Mouse (Mus musculus): ENCODE results near the gene Slc25a42. TPM values are rescaled to one million over a fixed set of nuclear protein-coding genes. Genes with fewer than 3 reads are reported as not detected.

Slc25a42 gene
- polyA plus RNA-seq, 1 experiment from 2014 or later: 8.0 TPM

DNA sequence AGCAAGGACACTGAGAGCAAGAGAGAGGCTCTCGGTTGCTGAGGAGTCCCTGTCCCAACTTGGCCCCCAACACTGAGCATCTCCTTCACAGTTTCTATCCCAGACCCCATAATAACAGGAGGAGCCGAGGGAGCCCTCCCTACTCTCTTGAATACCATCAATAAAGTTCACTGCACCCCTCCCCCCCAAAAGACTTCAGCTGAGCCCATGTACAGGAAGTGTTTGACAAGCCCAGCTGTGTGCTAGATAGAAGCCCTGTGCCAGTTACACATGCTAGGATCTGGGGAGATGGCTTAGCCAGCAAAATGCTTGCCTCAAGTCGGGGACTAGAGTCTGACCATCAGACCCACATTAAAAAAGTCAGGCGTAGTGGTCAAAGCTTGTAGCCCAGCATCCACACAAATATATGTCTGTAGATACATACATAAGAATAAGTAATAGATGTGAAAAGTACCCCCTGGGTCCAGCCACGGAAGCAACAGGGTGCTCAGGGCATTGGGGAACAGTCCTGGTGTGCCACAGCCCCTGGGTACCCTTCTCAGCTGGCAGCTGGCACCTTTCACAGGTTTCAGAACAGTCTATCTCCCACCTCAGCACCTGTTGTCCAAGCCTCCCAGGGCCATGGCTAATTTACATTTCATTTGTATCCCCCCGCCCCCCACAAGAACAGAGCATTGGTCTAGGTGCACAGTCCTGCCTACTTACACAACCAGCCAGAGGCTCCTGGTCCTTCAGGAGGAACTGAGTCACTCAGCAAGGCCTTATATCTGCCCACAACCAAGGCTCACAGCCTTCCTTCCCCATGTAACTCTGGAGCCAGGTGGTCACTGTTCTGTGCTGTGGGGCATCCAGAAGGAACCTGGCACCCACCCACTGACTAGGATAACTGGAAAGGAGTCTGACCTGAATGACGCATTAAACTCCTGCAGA is 64.2 kb downstream of the Slc25a42 start:
- H3K27ac ChIP-seq (replicated peaks): no peak overlapping the region
- ATAC-seq (ENCODE audit: extremely low read depth, insufficient number of reproducible peaks, low FRiP score, low TSS enrichment): no peak
- no peaks in the 10 kb centered on the region for H3K9me3 ChIP-seq
- H3K9ac ChIP-seq: no peak overlapping the region
- H3K27me3 ChIP-seq (replicated peaks): peaks cover 27% of the 10 kb centered on the region
- 87% methylated on average over 7 of the region's 7 CpGs for WGBS
- H3K4me2 ChIP-seq: no peak overlapping the region
- H3K36me3 ChIP-seq: peaks cover 42% of the 10 kb centered on the region
- H3K4me1 ChIP-seq: peaks cover 9% of the 10 kb centered on the region; the same call in 1 of the 2 replicates
- H3K4me3 ChIP-seq: no peak overlapping the region

DNA sequence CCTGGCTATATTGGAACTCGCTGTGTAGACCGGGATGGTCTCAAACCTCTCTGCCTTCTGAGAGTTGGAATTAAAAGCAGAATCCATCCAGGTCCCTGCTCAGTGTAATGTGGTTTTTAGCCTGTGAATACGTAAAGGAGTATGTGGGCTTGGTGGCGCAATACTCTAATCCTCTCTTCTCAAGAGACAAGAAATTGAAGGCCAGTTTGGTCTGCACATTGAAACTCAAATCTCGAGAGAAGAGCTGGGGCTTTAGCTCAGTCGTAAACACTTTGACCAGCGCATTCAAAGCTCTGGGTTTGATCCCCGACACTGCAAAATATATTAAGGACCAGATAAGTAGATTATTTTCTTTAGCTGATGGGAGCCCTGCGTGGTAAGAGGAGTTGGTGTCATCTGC is 72.1 kb downstream of the Slc25a42 start:
- no peak for ATAC-seq (ENCODE audit: extremely low read depth, insufficient number of reproducible peaks, low FRiP score, low TSS enrichment)
- H3K9ac ChIP-seq: peak overlapping the region; percentile 87
- H3K4me1 ChIP-seq: peaks cover 25% of the 10 kb centered on the region
- no peaks in the 10 kb centered on the region for H3K9me3 ChIP-seq
- peak overlapping the region; percentile 86 for H3K4me3 ChIP-seq
- peak overlapping the region; percentile 84 for H3K27ac ChIP-seq (replicated peaks)
- peaks cover 61% of the 10 kb centered on the region for H3K36me3 ChIP-seq
- H3K4me2 ChIP-seq: peak overlapping the region; percentile 88
- H3K27me3 ChIP-seq (replicated peaks): no peaks in the 10 kb centered on the region
- 8% methylated on average over 9 of the region's 9 CpGs for WGBS

DNA sequence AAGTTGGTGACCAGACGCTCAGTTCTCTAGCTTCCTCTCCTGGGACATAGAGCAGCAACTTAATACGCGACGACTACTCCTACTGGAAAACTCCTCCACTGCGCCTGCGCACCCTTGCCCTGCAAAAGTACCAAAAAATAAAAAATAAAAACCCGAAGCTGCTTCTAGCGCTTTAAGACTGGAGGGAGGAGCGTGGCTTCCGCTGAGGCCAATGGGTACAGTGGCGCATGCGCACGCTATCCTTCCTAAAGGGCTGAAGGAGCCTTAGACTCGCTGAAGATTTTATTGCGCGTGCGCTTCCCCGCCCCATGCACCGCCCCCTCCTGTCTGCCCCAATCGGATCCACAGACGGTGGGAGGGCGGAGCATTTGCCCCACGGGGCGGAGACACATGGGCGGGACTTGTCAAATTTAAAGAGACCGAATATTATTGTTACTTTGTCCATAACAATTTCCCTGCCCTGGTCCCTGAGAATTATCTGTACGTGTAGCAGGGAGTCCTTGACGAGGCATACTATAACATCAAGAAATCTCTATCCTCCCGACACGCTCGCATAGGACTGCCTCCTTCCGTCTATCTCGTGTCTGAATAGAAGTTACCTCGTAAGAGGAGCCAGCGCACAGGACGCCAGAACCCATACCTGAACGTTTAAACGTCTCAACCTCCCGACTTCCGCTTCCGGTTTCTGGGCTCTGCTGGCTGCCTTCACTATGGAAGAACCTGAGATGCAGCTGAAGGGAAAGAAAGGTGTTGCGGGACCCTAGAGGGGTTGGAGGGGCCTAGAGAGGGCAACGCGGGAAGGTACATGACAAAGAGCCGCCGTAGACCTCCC is 72.9 kb downstream of the Slc25a42 start, which contains the start of the genes Rfxank, Borcs8 and Mef2b:
TSS of gene Rfxank (minus strand) at position 129 of the 832 bp plus-strand sequence.
TSS of gene Borcs8 (plus strand) at position 474 of the 832 bp plus-strand sequence.
TSS of gene Mef2b (plus strand) at position 686 of the 832 bp plus-strand sequence.
- Histone ChIP-seq H3K27me3 (replicated peaks) (no peaks in the 10 kb centered on the region), H3K4me1 (peaks cover 32% of the 10 kb centered on the region), H3K36me3 (peaks cover 61% of the 10 kb centered on the region), H3K4me2 (peak within 1 kb of the TSS; percentile 88), H3K9me3 (no peaks in the 10 kb centered on the region), H3K27ac (replicated peaks) (peak within 1 kb of the TSS; percentile 84), H3K4me3 (peak within 1 kb of the TSS; percentile 86), H3K9ac (peak within 1 kb of the TSS; percentile 87)
- under 1% methylated on average over 46 of the region's 46 CpGs for WGBS
- peak; percentile 96 for ATAC-seq (ENCODE audit: extremely low read depth, insufficient number of reproducible peaks, low FRiP score, low TSS enrichment)

DNA sequence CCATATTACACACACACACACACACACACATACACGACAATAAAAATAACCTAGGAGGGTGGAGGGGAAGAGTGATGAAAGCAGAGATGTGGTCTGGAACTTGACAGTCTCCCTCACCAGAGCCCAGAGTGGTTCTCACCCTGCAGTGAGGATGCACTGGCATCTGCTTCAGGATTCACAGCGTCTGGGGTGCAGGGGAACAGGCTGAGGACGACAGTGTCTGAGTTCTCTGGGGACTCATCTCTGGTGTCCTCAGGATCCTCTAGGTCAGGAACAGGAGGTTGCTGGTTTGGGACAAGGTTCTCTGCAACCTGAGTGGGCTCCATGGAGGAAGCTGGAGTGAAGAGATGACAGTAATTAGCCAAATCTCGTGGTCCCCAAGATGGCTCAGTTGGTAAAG is 74.2 kb downstream of the Slc25a42 start:
- H3K4me1 ChIP-seq: peaks cover 38% of the 10 kb centered on the region
- H3K4me2 ChIP-seq: peak overlapping the region; percentile 69
- H3K27ac ChIP-seq (replicated peaks): no peak overlapping the region
- peak overlapping the region; percentile 86 for H3K4me3 ChIP-seq
- peaks cover 63% of the 10 kb centered on the region for H3K36me3 ChIP-seq
- no peaks in the 10 kb centered on the region for H3K9me3 ChIP-seq
- H3K9ac ChIP-seq: peak overlapping the region; percentile 81
- no peak for ATAC-seq (ENCODE audit: extremely low read depth, insufficient number of reproducible peaks, low FRiP score, low TSS enrichment)
- no peaks in the 10 kb centered on the region for H3K27me3 ChIP-seq (replicated peaks)
- WGBS: 69% methylated on average over 4 of the region's 4 CpGs

DNA sequence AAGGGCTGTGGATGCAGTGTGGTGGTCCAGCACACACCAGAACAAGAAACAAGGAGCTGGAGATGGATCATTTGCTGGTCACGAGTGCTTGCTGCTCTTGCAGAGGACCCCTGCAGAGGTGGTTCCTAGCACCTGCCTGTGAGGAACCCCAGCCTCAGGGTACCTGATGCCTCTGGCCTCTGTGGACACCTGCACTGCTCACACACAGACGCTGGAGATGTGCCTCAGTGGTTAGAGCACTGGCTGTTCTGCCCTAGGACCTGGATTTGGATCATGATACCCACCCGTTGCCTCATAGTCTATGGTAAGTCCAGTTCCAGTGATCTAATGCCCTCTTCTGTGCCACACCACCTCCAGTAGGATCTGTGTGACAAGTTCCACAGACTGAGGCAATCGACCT is 75.5 kb downstream of the Slc25a42 start:
- Histone ChIP-seq H3K9ac (no peak overlapping the region), H3K27me3 (replicated peaks) (no peaks in the 10 kb centered on the region), H3K4me3 (no peak overlapping the region), H3K36me3 (peaks cover 58% of the 10 kb centered on the region), H3K9me3 (no peaks in the 10 kb centered on the region), H3K4me2 (no peak overlapping the region), H3K27ac (replicated peaks) (no peak overlapping the region), H3K4me1 (peaks cover 46% of the 10 kb centered on the region)
- 82% methylated on average over 4 of the region's 4 CpGs for WGBS
- ATAC-seq (ENCODE audit: extremely low read depth, insufficient number of reproducible peaks, low FRiP score, low TSS enrichment): no peak

DNA sequence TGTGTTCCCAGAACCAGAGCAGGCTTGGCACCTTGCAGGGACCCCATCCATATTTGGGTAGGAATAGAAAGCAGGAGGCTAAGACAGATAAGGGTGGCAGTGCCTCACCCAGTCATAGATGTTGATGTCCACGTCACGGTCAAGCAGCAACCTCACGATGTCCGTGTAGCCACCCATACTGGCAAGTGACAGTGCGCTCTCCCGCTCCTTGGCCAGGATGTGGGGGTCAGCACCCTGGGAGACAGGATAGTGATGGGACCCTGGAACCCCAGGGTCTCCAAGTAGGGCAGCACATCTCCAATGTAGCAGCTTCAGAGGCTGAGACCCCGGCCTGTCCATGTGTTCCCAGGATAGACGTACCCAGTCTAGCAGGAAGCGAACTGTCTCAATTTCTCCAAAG is 77.2 kb downstream of the Slc25a42 start:
- Histone ChIP-seq H3K4me3 (no peak overlapping the region), H3K9ac (peak overlapping the region; percentile 24; the same call in 1 of the 2 replicates), H3K9me3 (no peaks in the 10 kb centered on the region), H3K36me3 (peaks cover 58% of the 10 kb centered on the region), H3K27ac (replicated peaks) (peak overlapping the region; percentile 65), H3K4me2 (no peak overlapping the region), H3K4me1 (peaks cover 47% of the 10 kb centered on the region), H3K27me3 (replicated peaks) (no peaks in the 10 kb centered on the region)
- WGBS: 67% methylated on average over 9 of the region's 9 CpGs
- ATAC-seq (ENCODE audit: extremely low read depth, insufficient number of reproducible peaks, low FRiP score, low TSS enrichment): no peak

Other genes with a start within 250 kb of the Slc25a42 start
- gene Gatad2a, start 215.9 kb downstream of the Slc25a42 start, polyA plus RNA-seq (2015; fragmentation: Nextera tagmentation; extraction: Ambion mirVana): 27.3 and 29.9 TPM in 2 replicates
- 34.9 and 36.0 TPM in 2 replicates for gene Mau2, start 169.6 kb downstream of the Slc25a42 start, polyA plus RNA-seq (2015; fragmentation: Nextera tagmentation; extraction: Ambion mirVana)
- 31.1 and 32.6 TPM in 2 replicates for gene Sugp1, start 169.5 kb downstream of the Slc25a42 start, polyA plus RNA-seq (2015; fragmentation: Nextera tagmentation; extraction: Ambion mirVana)
- 1.1 and 1.6 TPM in 2 replicates for gene Tm6sf2, start 139.4 kb downstream of the Slc25a42 start, polyA plus RNA-seq (2015; fragmentation: Nextera tagmentation; extraction: Ambion mirVana)
- gene Hapln4, start 128.8 kb downstream of the Slc25a42 start, polyA plus RNA-seq (2015; fragmentation: Nextera tagmentation; extraction: Ambion mirVana): 0.12 and 0.23 TPM in 2 replicates
- 0.17 and 0.36 TPM in 2 replicates for gene Ncan, start 91.4 kb downstream of the Slc25a42 start, polyA plus RNA-seq (2015; fragmentation: Nextera tagmentation; extraction: Ambion mirVana)
- gene Nr2c2ap, start 81.0 kb downstream of the Slc25a42 start, polyA plus RNA-seq (2015; fragmentation: Nextera tagmentation; extraction: Ambion mirVana): 30.5 and 34.3 TPM in 2 replicates
- gene Rfxank, start 73.2 kb downstream of the Slc25a42 start, polyA plus RNA-seq (2015; fragmentation: Nextera tagmentation; extraction: Ambion mirVana): 15.1 and 17.0 TPM in 2 replicates
- gene Borcs8, start 72.8 kb downstream of the Slc25a42 start, polyA plus RNA-seq (2015; fragmentation: Nextera tagmentation; extraction: Ambion mirVana): 36.1 and 40.0 TPM in 2 replicates
- gene Mef2b, start 72.6 kb downstream of the Slc25a42 start, polyA plus RNA-seq (2015; fragmentation: Nextera tagmentation; extraction: Ambion mirVana): 0.15 and 0.40 TPM in 2 replicates
- 91.8 and 104 TPM in 2 replicates for gene Tmem161a, start 39.9 kb downstream of the Slc25a42 start, polyA plus RNA-seq (2015; fragmentation: Nextera tagmentation; extraction: Ambion mirVana)
- 23.2 and 24.3 TPM in 2 replicates for gene Sugp2, start 21.9 kb upstream of the Slc25a42 start, polyA plus RNA-seq (2015; fragmentation: Nextera tagmentation; extraction: Ambion mirVana)
- gene Armc6, start 22.2 kb upstream of the Slc25a42 start, polyA plus RNA-seq (2015; fragmentation: Nextera tagmentation; extraction: Ambion mirVana): 20.6 and 20.7 TPM in 2 replicates
- gene Homer3, start 70.5 kb upstream of the Slc25a42 start, polyA plus RNA-seq (2015; fragmentation: Nextera tagmentation; extraction: Ambion mirVana): 34.1 and 37.2 TPM in 2 replicates
- gene Ddx49, start 90.2 kb upstream of the Slc25a42 start, polyA plus RNA-seq (2015; fragmentation: Nextera tagmentation; extraction: Ambion mirVana): 32.6 and 34.1 TPM in 2 replicates
- gene Cope, start 90.2 kb upstream of the Slc25a42 start, polyA plus RNA-seq (2015; fragmentation: Nextera tagmentation; extraction: Ambion mirVana): 294 and 344 TPM in 2 replicates
- gene Cers1, start 103.5 kb upstream of the Slc25a42 start, polyA plus RNA-seq (2015; fragmentation: Nextera tagmentation; extraction: Ambion mirVana): 1.9 and 2.6 TPM in 2 replicates
- gene Gdf1, start 117.5 kb upstream of the Slc25a42 start, polyA plus RNA-seq (2015; fragmentation: Nextera tagmentation; extraction: Ambion mirVana): 0.74 and 0.99 TPM in 2 replicates
- 11.3 and 12.2 TPM in 2 replicates for gene Upf1, start 141.0 kb upstream of the Slc25a42 start, polyA plus RNA-seq (2015; fragmentation: Nextera tagmentation; extraction: Ambion mirVana)
- 3.5 TPM in 2 replicates for gene Comp, start 161.3 kb upstream of the Slc25a42 start, polyA plus RNA-seq (2015; fragmentation: Nextera tagmentation; extraction: Ambion mirVana)
- 9.7 and 12.4 TPM in 2 replicates for gene Crtc1, start 227.3 kb upstream of the Slc25a42 start, polyA plus RNA-seq (2015; fragmentation: Nextera tagmentation; extraction: Ambion mirVana)

All from heart, embryonic 13.5 days (tissue).